Mouse (Mus musculus): ENCODE measurements around the gene Ogdh.

Ogdh gene

DNA sequence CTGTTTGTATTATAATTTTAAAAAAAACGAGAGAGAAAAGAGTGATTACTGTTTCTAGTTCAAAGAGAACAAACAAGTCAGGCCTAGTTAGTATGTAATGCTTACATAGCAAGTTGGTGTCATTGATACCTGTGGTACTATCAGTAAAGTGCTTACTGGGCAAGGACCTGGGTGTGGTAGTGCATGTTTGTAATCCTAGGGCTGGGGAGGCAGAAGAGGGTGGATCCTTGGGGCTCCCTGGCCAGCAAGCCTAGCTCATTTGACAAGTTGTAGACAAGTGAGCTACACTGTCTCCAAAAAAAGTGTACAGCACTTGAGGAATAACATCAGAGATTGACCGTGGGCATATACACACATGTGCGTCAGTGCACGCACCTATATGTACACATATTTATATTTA lies 3.2 kb downstream of the Ogdh start:
- DNase-seq (ENCODE audit: inconsistent age in 2 of 2, low spot score in 1 of 2) = no peak

DNA sequence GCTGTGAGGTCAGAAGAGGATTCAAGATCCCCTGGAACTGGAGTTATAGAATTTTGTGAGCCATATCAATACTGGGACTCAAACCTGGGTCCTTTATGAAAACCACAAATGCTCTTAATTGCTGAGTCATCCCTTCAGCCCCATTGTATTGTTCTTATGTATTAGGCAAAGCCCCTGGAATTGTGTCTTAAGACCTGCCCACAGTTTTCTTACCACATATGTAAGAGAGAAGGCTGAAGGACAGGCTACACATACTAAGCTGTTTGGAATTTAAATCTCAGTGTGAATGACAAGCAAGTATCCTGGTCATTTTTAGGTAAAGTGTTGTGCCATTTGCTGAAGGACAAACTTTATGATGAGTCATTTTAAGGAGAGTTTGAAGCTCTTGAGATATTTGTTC lies 4.6 kb downstream of the Ogdh start:
- peak in 1 of 2 experiments; percentile 61 for DNase-seq (ENCODE audit: inconsistent age in 2 of 2, low spot score in 1 of 2)

DNA sequence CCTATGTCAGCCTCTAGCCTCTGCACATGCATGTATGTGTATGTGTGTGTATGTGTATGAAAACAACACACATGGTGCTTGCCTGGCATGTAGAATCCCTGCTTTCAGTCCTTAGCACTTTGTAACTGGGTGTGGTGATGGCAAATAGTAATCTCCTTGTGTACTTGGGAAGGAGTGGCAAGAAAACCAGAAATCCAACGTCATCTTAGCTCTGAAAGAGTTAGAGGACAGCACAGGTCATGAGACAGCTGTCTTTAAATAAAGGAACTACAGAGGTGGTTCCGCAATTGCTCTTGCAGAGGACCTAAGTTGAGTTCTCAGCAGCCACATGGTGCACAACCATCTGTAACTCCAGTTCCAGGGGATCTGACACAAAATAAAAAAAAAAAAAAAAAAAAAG lies 8.0 kb downstream of the Ogdh start:
- DNase-seq (ENCODE audit: inconsistent age in 2 of 2, low spot score in 1 of 2) = no peak

DNA sequence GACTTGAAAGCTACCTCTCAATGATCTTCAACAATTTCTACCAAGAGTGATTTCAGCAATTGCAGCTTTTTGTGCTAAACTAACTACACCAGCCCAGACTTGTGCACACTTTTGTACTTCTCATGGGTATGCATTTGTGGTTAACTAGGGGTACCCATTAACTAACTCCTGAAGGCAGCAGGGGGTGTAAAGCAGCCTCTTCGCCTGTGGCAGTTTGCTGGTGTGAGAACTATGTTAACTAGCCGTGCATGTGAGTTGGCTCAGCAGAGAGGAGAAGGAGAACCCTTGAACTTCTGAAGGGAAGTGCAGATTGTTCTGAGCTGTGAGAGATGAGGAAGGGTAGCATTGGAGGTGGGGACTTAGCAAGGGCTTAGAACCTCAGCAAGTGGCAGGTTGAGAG lies 11.4 kb downstream of the Ogdh start:
- DNase-seq (ENCODE audit: inconsistent age in 2 of 2, low spot score in 1 of 2) = no peak

DNA sequence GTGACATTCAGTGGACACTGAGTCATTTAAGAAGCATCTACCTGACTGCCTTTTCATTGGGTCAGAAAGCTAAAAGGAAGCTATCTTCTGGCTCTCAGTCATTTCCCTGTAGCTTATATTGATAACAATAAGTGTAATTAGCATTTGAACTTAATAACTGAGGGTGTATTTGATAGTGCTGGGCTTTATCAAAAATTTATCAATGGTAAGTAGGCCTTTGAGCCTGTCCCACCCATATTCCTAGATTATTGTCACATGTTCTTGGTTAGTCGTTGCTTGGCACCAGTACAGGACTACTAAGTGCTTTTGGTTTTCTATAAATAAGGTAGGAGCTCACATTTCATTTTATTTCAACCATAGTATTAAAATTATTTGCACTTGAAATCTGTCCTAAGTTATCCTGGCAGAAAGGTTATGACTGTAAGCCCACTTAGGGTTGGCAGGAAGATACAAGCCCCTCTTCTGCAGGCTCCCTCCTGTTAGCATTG lies 14.6 kb downstream of the Ogdh start:
- no peak for DNase-seq (ENCODE audit: inconsistent age in 2 of 2, low spot score in 1 of 2)

DNA sequence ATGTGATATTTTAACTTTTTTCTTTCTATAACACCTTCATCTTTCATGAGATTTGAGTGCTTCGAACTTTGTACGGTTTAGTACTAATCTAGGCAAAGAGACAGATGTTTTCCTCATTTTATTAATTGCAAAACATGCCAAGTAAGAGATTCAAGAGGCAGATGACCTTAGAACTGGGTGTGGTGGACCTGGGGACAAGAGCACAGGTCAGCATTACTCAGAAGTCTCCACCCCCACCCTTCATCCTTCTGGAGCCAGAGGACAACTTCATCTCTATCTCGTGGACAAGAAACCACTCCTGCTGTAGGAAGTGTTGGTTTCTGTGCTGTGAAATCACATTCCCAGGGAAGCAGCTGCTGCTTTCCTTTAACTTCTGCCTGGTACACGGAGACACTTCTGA lies 16.7 kb downstream of the Ogdh start:
- DNase-seq (ENCODE audit: inconsistent age in 2 of 2, low spot score in 1 of 2) = no peak

DNA sequence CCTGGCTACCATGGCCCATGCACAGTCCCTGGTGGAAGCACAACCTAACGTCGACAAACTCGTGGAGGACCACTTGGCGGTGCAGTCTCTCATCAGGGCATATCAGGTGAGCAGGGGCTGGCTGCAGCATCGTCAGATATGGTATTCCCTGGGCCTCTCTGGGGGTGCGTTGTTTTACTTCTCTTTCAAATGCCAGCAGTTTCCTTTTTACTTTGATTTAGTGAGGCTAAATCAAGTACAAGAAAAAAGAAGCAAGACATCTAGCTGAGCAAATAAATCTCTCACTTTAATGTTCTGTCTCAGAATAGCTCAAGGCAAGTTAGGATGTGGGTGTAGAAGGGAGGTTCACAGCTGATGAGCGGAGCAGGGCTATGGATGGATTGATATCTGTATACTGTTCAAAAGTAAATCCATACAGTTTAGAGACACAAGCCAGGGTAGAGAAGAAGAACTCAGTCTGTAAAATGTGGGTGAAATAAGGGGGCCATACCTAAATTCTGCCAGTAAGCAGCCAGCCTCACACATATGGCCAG lies 22.5 kb downstream of the Ogdh start:
- peak; percentile 15 to 59 for DNase-seq (ENCODE audit: inconsistent age in 2 of 2, low spot score in 1 of 2)

DNA sequence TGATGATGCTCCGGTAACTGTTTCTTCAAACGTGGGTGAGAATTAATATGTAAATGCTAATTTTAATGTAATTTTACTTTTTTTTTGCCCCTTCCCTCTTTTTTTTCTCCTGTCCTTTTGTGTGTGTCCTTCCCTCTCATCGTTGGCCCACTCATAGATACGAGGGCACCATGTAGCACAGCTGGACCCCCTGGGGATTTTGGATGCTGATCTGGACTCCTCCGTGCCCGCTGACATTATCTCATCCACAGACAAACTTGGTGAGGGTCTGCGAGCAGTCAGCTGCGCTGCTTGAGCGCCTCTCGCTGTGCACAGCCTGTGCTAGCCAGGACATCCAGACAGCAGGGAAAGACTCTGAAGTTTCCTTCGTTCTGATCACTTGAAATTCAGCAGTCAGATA lies 25.4 kb downstream of the Ogdh start:
- no peak for DNase-seq (ENCODE audit: inconsistent age in 2 of 2, low spot score in 1 of 2)

DNA sequence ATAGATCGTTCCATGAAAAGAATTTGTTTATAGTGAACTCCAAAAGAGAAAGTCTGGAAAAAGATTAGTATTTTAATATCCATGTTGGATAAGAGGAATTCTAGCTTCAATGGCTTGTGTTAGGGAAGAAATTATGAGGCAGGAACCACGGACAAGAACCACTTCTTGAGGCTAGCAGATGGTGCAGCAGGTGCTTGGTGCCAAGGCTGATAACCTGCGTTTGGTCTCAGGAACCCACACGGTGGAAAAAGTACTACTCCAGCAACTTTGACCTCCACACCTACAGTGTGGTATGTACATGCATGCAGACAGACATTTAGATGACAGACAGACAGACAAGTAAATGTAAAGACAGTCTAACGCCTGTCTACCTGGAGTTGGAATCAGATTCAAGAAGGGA lies 27.1 kb downstream of the Ogdh start:
- no peak for DNase-seq (ENCODE audit: inconsistent age in 2 of 2, low spot score in 1 of 2)

DNA sequence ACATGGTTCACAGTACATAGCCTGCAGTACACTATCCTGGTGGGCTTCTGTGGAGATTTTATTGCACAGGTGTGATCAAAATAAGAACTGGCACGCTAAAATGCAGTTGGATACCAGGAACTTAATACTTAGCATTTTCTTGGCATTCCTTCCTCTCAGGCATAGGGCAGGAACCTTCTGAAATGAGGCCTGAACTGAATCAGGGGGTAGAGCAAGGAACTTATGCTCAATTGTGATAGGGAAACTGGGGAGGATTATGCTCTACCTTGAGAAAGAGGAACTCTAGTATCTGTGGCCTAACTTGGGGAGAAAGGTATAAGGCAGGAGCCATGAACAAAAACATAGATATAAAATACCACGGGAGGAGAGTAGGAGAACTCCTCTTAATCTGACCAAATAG lies 27.9 kb downstream of the Ogdh start:
- no peak for DNase-seq (ENCODE audit: inconsistent age in 2 of 2, low spot score in 1 of 2)

DNA sequence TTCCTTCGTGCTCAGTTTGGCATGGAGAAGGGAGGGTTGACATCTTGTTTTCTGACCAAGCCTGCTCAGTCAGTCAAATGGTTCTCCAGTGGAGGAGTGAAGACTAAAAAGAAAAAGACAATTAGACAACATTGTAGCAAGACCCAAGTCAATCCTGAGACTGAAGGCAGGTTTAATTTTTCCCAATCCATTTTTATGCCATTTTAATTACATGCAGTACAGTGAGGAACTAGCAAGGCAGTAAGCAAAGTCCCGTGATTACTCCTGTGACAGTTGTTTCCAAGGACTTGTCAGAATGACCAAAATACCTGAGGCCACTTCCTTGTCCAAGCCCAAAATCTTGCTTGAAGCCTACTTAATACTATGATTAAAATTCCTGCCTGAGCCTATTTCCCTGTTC lies 30.7 kb downstream of the Ogdh start:
- DNase-seq (ENCODE audit: inconsistent age in 2 of 2, low spot score in 1 of 2) = no peak

DNA sequence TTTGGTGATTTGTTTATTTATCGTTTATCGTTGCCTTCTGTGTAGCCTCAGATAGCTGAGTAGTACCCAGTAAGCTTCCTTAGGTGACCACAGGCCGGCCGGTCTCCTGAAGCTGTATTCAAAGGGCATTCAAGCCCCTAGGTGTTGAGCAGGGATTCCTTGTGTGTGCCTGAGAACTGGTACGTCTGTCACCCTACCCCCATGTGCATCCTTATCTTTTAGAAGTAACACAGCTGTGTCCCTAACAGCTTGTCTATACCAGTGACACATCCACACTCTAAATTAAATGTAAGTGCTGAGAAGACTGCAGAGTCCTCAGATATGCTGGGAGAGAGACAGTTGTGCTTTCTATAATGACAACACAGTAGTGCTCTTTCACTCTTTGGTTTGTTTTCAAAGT lies 31.9 kb downstream of the Ogdh start:
- no peak for DNase-seq (ENCODE audit: inconsistent age in 2 of 2, low spot score in 1 of 2)

DNA sequence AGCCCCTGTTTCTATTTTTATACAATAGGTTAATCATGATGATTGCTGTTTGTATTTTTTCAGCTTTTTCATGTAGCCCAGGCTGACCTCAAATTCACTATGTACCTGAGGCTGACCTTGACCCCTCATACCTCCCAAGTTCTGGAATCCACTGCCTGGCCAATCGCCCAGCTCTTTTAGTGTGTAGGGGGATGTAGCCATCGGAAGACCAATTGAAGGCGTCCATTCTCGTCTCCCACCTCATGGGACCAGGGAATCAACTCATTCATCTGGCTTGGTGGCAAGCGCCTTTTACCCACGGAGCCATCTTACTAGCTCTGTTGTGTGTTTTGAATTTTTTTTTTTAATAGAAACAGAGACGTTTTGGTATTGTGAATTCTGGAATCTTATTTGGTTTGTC lies 39.8 kb downstream of the Ogdh start:
- no peak for DNase-seq (ENCODE audit: inconsistent age in 2 of 2, low spot score in 1 of 2)

DNA sequence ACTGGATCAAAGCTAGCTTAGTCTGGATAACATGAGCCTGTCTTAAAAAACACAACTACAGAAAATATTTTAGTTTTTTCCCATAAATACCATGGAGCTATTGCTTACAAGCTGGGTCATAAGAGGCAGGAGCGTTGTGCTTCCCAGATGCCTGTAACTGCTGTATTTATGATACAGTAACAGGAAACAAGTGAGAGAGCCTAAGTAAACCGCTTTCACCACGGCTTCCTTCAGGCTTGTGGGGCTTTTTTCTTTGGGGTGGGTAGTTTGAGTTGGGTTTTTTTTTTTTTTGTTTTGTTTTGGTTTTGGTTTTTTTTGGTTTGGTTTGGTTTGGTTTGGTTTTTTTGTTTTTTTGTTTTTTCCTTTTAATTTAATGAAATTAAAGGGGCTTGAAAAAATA lies 41.2 kb downstream of the Ogdh start:
- DNase-seq (ENCODE audit: inconsistent age in 2 of 2, low spot score in 1 of 2) = no peak

DNA sequence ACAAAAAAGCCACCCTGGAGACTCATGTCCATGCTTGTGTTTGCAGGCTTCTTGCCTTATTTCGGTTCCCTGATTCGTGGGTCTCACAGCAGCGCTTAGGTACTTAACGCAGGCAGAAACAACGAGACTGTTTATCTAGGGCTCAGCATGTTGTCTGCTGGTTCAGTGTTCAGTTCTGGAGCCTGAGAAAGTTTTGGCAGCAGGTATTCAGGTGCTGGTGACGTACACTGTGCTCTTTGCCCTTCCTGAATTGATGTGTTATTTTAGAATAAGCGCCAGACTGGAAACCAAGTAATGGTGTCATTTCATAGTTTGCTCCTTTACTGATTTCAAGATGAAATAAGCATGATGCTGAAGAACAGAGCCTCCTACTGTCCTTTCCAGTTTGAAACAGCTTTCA lies 42.0 kb downstream of the Ogdh start:
- no peak for DNase-seq (ENCODE audit: inconsistent age in 2 of 2, low spot score in 1 of 2)

DNA sequence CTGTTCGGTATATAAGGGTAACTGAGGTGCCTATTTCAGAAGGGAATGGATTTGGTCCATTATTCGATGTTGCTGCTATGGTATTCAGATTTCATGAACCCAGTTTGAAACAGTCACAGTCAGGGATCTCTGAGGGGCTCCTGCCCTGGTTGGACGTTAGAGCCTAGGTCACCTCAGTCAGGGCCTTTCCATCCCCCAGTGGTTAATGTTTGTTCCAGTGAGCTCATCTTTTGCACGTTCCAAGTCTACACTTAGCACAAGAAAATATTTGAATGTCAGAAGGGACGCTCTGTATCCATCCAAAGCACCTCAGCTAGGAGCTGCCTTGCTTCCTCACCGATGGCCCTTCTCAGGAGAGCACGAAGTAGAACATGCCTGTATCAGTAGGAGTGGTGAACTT lies 43.9 kb downstream of the Ogdh start:
- DNase-seq (ENCODE audit: inconsistent age in 2 of 2, low spot score in 1 of 2) = no peak

DNA sequence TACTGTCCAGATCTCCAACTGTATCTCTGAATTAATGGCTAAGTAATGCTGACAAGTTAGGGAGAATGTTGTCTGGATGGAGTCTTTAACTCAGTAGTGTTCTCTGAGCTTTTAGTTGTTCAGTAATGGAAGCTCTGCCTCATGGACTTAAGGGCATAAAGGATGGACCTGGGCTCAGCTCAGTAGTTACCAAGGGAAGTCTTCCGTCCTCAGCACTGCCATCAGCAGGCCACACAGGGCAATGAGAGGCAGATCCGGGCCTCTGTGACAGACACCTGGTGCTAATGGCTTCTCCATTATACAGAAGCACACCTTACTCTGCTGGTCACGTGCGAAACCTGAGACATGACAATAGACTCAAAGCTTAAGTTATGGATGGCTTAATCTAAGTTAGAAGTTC lies 45.3 kb downstream of the Ogdh start:
- DNase-seq (ENCODE audit: inconsistent age in 2 of 2, low spot score in 1 of 2) = no peak

DNA sequence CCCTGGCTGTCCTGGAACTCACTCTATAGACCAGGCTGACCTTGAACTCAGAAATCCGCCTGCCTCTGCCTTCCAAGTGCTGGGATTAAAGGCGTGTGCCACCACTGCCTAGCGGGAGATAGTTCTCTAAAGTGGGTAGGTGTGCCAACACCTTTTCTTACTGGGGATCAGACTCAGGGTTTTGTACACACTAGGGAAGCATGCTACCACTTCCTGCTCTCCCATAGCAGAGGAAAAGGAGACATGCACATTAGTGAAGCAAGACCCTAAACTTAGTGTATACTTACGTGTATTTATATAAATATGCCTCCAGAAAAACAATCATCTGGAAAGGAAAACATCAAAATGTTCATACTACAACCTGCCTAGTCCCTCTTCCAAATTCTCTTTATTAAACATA lies 54.5 kb downstream of the Ogdh start:
- DNase-seq (ENCODE audit: inconsistent age in 2 of 2, low spot score in 1 of 2) = no peak

DNA sequence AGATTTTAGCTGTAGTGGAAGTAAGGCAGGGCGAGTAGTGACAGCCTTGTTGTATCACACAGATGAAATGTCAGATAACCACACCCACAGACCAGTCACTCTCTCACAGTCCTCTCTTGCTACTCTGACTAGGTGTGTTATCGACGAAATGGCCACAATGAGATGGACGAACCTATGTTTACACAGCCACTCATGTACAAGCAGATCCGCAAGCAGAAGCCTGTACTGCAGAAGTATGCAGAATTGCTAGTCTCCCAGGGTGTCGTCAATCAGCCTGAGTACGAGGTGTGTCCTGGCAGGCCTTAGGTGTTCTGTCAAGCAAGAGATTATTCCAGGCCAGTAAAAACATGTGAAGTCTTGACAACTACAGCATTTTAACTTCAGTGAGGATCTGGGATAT lies 55.5 kb downstream of the Ogdh start:
- DNase-seq (ENCODE audit: inconsistent age in 2 of 2, low spot score in 1 of 2) = no peak

DNA sequence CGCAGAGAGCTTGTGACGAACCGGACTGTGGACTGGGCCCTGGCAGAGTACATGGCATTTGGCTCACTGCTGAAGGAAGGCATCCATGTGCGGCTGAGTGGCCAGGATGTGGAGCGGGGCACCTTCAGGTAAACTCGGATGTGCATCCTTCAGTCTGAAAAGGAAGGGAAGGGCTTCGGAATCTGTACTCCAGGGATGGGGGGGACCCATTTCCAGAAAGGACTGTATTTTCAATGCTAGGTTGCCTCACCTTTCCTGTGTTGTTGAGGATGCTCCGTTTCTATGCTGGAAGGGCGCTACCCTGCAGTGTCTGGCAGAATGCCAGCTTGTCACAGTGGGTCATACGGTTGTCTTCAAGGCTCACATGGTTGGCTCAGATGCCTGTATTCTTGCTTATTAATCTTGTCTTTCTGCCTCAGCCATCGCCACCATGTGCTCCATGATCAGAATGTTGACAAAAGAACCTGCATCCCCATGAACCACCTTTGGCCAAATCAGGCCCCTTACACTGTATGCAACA lies 57.3 kb downstream of the Ogdh start:
- DNase-seq (ENCODE audit: inconsistent age in 2 of 2, low spot score in 1 of 2) = no peak

DNA sequence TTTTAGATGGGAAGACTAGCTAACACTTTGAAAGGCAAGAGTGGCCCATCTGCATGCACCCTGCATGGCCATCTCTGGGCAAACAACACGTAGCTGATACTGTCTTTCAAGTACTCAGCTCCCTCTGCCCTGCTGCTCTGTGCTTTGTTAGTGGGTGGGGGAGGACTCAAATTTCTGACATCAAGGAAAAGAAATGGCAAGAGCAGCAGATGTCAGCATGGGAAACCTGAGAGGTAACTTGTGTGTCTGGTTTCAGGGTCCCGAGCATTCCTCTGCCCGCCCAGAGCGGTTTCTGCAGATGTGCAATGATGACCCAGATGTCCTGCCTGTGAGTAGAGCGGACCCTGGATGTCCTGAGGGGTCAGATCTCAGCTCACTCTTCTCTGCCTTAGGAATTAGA lies 58.2 kb downstream of the Ogdh start:
- no peak for DNase-seq (ENCODE audit: inconsistent age in 2 of 2, low spot score in 1 of 2)

DNA sequence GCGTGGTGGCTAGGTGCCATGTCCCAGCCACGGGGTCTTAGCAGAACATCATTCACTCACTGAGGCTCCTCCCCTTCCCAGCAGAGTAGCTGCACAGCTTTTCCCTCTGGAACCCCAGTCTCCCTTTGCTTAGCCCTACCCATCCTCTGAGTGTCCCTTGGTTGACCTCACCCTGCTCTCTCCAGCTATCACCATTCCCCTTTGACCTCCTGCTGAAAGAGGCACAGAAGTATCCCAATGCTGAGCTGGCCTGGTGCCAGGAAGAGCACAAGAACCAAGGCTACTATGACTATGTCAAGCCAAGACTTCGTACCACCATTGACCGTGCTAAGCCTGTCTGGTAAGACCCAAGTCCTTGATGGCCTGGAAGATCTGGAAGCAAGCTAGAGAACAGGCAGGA lies 63.7 kb downstream of the Ogdh start:
- DNase-seq (ENCODE audit: inconsistent age in 2 of 2, low spot score in 1 of 2) = peak in 1 of 2 experiments; percentile 61

DNA sequence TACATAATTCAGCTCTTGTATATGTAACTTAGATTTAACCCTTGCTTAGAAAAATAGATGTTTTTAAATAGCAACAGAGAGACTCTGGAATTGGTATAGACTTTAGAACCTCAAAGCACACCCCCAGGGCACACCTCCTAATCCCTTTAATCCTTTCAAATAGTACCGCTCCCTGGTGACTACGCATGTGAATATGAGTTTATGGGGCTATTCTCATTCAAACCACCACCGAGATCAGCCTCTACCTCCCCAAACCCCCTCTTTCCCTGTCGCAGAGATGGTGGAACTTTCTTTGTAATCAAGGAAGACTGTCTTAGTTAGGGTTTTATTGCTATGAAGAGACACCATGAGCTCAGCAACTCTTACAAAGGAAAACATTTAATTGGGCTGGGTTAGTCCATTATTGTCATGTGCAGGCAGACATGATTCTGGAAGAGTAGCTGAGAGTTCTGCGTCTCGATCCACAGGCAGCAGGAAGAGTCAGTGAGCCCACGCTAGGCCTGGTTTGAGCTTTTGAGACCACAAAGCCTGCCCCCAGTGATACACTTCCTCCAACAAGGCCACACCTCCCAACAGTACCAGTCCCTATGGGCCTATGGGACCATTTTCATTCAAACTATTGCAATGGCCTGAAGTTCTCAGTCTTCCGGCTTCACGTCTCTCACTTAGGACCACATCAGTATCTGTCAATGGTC lies 73.3 kb downstream of the Ogdh start:
- no peak for DNase-seq (ENCODE audit: inconsistent age in 2 of 2, low spot score in 1 of 2)
